In the genomic region with DNA sequence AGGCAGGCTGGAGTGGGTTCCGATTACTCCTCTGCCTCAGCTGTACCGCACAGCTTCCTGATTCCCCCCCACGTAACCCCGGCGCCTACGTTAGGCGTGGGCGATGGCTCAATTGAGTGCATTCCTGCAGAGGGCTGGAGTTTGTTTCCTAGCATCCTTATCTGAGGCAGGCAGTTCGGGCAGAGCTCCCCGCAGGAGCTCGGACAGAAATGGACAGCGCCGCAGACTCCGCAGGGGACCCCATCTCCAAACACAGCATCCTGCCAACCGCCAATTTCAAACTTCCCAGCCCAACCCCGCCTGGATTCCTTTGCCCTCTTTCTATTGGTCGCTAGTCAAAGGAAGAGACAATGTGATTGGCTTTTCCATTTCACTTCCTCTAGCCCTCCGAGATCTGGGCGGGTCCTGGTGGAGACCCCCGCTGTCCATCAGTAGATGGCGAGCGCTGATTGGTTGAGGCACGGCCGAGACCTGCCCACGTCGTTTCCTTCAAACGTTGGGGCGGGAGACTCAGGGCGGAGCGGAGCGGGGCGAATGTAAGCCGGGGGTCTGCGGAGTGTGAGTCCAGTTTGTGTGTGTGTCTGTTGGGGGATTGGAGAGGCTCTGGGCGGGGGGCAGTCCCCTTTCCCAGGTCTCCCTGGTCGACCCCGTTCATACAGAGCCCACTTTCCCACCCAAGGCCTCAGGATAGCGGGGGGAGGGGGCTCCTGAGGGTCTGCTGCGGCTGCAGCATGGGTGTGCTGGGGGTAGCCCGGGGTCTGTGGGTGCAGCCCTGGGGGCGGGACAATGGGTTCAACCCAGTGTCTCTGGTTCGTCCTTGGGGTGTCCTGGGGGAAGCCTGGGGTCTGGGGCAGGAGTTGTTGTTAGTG, we compare ENCODE assay signal across 8 mouse cellular contexts. TPM values are rescaled to one million over a fixed set of nuclear protein-coding genes. Genes with fewer than 3 reads are reported as not detected.
A peak's percentile ranks its signal among the peaks of the same experiment; 100 is the strongest.
DNase-seq lines count a peak whose midpoint lies in the region; ATAC-seq lines count a peak whose summit lies in the region.

A gene (plus strand): TSS at position 513 of the 869 bp plus-strand sequence.

- H3K4me1 ChIP-seq in hindbrain, embryonic 16.5 days (ENCODE audit: control insufficient read depth, insufficient read depth, low read depth, low read length), result peaks cover 7% of the 10 kb centered on the region

- H3K27me3 ChIP-seq in hindbrain, embryonic 16.5 days (replicated peaks; ENCODE audit: control insufficient read depth, insufficient read depth, low read length), result no peaks in the 10 kb centered on the region

- no peak within 1 kb of the TSS for H3K27ac ChIP-seq in hindbrain, embryonic 16.5 days (ENCODE audit: low read depth, low read length)

- WGBS in hindbrain, embryonic 16.5 days, result 0% methylated on average over 40 of the region's 42 CpGs

- peak; percentile 100 for ATAC-seq in hindbrain, embryonic 16.5 days

- DNase-seq in ZHBTc4 (ENCODE audit: low read depth, low spot score), result peak; percentile 98
- peak; percentile 86 to 95 for DNase-seq in cerebellum, postnatal 4 days (ENCODE audit: low spot score in 2 of 2)
- DNase-seq in gastrocnemius, adult 18-20 months (ENCODE audit: low spot score), result peak; percentile 80
- peak; percentile 79 to 88 for DNase-seq in left cerebral cortex, adult 18-20 months (ENCODE audit: low spot score in 2 of 2)
- peak; percentile 93 to 95 for DNase-seq in lung, postnatal 4 days
- peak; percentile 99 for DNase-seq in retina, postnatal 1 day
- DNase-seq in thymus, postnatal 4 days, result peak; percentile 95

- no peaks in the 10 kb centered on the region for H3K36me3 ChIP-seq in hindbrain, embryonic 16.5 days (ENCODE audit: control insufficient read depth, insufficient read depth, low read length)

- H3K4me2 ChIP-seq in hindbrain, embryonic 16.5 days (ENCODE audit: low read length), result peak within 1 kb of the TSS; percentile 91

- peak within 1 kb of the TSS; percentile 47 for H3K4me3 ChIP-seq in hindbrain, embryonic 16.5 days (ENCODE audit: low read length)

- H3K9me3 ChIP-seq in hindbrain, embryonic 16.5 days (ENCODE audit: control insufficient read depth, low read length), result no peaks in the 10 kb centered on the region

- H3K9ac ChIP-seq in hindbrain, embryonic 16.5 days (ENCODE audit: low read depth, low read length), result peak within 1 kb of the TSS; percentile 54

RNA-seq across cellular contexts. Expression of the gene that starts here (rescaled TPM):
- total RNA-seq in gastrocnemius, adult 18-20 months (2021), result under 1 TPM; 0.19 to 0.43 TPM
- polyA plus RNA-seq in hindbrain, embryonic 16.5 days (2015; fragmentation: Nextera tagmentation; extraction: Ambion mirVana), result 32.0 and 39.8 TPM in 2 replicates
- total RNA-seq in left cerebral cortex, adult 18-20 months (2021), result 100 to 1,000 TPM; 153 to 185 TPM

Comparison
In these comparisons a context has a peak if more than half of its experiments do, and no peak if none do; other contexts are left out.
1. RNA of the gene that starts here (total RNA-seq): 153 to 185 TPM in left cerebral cortex, adult 18-20 months; 0.19 to 0.43 TPM in gastrocnemius, adult 18-20 months; every median in the first group is over 100 times any median in the second.
2. Peak in DNase-seq in gastrocnemius, adult 18-20 months; RNA of the gene not detected or under 1 TPM.
3. Peak in every context shown above with its lines, with median percentiles within 50 percentile points of each other: DNase-seq.